Mouse (Mus musculus) right cerebral cortex, postnatal 10 days (tissue): ENCODE measurements around the gene Gm28919.
"Not testable (repeated sequence)": the region's sequence is repeated elsewhere in the genome, so short reads cannot be mapped to it uniquely, and the experiment has no call there.

Experiments used
- DNase-seq, 2 experiments: peaks; one replicate each; pipeline ENCODE4 v3.0.0; 2021; ENCODE audit warnings: low spot score in 2 of 2

Gm28919 gene

GRCm38 (mm10) chrY:6583246-6583645, at the start of gene Gm28919:
Gene Gm28919 (plus strand): TSS chrY:6583546.
- not testable (repeated sequence) for DNase-seq
